Mouse (Mus musculus) limb, embryonic 11.5 days (tissue): Measurements from ENCODE around the gene Olfr1411. TPM values are rescaled to one million over a fixed set of nuclear protein-coding genes. Genes with fewer than 3 reads are reported as not detected.

Experiments used
- ATAC-seq: fragments of 200-750 bp; cut with Nextera tagmentation; 2 replicates; pipeline ENCODE4 v1.8.0; 2017; ENCODE audit warnings: low read depth; ENCODE audit not compliant: insufficient number of reproducible peaks, low FRiP score, low TSS enrichment
- DNase-seq: peaks from one replicate; pipeline ENCODE4 v3.0.0-alpha.2; 2015; ENCODE audit warnings: low spot score
- H3K27ac ChIP-seq: fragments of 300-500 bp; sonication (generic); replicated peaks from 2 replicates; pipeline ENCODE4 v1.5.1; 2014; ENCODE audit warnings: low read depth, mild to moderate bottlenecking, low read length
- H3K27me3 ChIP-seq: fragments of 300-500 bp; sonication (generic); 2 replicates; pipeline ENCODE4 v1.6.1; 2014; ENCODE audit warnings: mild to moderate bottlenecking, low read length, mixed read lengths; ENCODE audit not compliant: control insufficient read depth, insufficient read depth
- H3K36me3 ChIP-seq: fragments of 300-500 bp; sonication (generic); 2 replicates; pipeline ENCODE4 v1.6.1; 2014; ENCODE audit warnings: mild to moderate bottlenecking, low read length, moderate library complexity, mixed read lengths; ENCODE audit not compliant: control insufficient read depth, insufficient read depth
- H3K4me1 ChIP-seq: fragments of 300-500 bp; sonication (generic); 2 replicates; pipeline ENCODE4 v1.6.1; 2014; ENCODE audit warnings: low read length, mixed read lengths; ENCODE audit not compliant: control insufficient read depth, insufficient read depth
- H3K4me2 ChIP-seq: fragments of 300-500 bp; sonication (generic); 2 replicates; pipeline ENCODE4 v1.6.1; 2014; ENCODE audit warnings: low read depth, mild to moderate bottlenecking, moderate library complexity; ENCODE audit not compliant: severe bottlenecking
- H3K4me3 ChIP-seq: fragments of 300-500 bp; sonication (generic); 2 replicates; pipeline ENCODE4 v1.5.1; 2014; ENCODE audit warnings: low read depth, low read length
- H3K9ac ChIP-seq: fragments of 300-500 bp; sonication (generic); 2 replicates; pipeline ENCODE4 v1.6.1; 2014; ENCODE audit warnings: mild to moderate bottlenecking, low read length
- H3K9me3 ChIP-seq: fragments of 300-500 bp; sonication (generic); 2 replicates; pipeline ENCODE4 v1.6.1; 2016; ENCODE audit warnings: low read length; ENCODE audit not compliant: control insufficient read depth
- WGBS: fragments of 180-500 bp; shearing (Covaris S2); extraction: QIAGEN DNeasy Blood & Tissue Kit; methylation state at CpG from one replicate; pipeline ENCODE4 v1.1.7; 2014; 5-methylcytosine and 5-hydroxymethylcytosine counted together
- polyA plus RNA-seq: library from polyadenylated mRNA; unstranded; fragments of >200 nt; fragmentation: Nextera tagmentation; extraction: Ambion mirVana; gene quantifications from 2 replicates; pipeline ENCODE4 v1.2.1, GENCODE M21; 2014

Gene Olfr1411
- not detected in 2 replicates for polyA plus RNA-seq

DNA sequence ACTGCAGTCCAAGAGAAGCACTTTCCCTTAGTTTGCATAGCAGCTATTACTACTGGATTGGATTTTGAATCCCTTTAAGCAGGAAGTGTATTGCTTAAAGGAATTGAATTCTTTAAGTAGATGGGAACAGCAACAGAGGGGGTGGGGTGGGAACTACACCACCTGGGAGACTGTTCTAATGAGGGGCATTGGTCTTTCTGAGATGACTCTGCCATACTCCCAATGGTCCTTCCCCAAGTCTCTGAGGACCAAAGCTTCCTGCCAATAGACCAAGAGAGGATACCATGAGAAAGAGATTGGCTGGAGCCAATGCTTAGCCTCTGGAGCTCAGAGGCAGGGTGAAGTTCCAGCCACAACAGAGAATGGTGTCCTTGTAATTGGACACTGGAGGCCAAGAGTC, at the start of gene Olfr1411:
TSS of gene Olfr1411 (plus strand) at position 301 of the 400 bp plus-strand sequence.
- Histone ChIP-seq H3K36me3 (no peaks in the 10 kb centered on the region), H3K9me3 (no peaks in the 10 kb centered on the region), H3K4me1 (no peaks in the 10 kb centered on the region), H3K4me3 (no peak within 1 kb of the TSS), H3K27me3 (no peaks in the 10 kb centered on the region), H3K4me2 (no peak within 1 kb of the TSS), H3K9ac (no peak within 1 kb of the TSS), H3K27ac (no peak within 1 kb of the TSS)
- DNase-seq (no peak), ATAC-seq (no peak)

DNA sequence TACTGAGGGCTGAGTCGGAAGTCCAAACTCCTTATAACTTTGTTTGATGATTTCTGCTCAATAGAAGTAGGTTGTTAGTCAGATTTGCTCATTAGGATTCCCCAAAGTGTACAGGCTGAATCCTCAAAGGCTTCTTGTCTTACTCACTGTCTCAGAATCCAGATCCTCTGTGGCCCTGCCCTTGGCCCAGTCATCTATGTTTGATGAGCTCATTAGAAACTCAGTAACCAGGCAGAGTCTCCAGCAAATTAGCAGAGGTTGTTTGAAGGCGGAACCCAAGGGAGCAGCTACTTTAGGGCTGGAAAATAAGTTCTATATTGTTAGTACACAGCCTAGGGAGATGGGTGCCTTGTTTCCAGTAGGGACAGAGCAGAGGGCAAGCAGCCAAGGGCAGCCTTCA, 48.3 kb upstream of the Olfr1411 start:
- ATAC-seq = no peak

DNA sequence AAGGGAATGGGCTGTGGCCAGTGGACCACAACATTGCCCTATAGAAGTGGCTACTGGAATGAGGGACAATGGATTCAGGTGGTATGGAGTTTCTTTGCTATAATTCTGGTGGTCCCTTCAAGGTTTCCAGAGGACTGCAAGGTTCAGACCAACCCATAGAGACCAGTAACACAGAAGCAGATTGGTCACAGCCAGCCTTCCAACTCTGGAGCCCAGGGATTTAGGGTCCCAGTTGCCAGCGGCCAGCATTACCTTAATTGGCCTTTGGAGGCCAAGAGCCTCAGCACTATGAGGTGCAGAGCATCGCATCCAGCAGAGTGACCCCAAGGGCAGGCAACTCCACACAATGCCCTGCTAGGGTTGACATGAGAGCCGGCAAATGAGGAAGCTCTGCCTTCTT, 23.2 kb upstream of the Olfr1411 start, which contains the start of gene Olfr1413:
TSS of gene Olfr1413 (plus strand) at position 301 of the 400 bp plus-strand sequence.
- Histone ChIP-seq H3K4me3 (no peak within 1 kb of the TSS), H3K9me3 (no peaks in the 10 kb centered on the region), H3K27me3 (no peaks in the 10 kb centered on the region; the same call in 1 of the 2 replicates), H3K4me2 (no peak within 1 kb of the TSS), H3K9ac (no peak within 1 kb of the TSS), H3K4me1 (no peaks in the 10 kb centered on the region), H3K36me3 (no peaks in the 10 kb centered on the region), H3K27ac (no peak within 1 kb of the TSS)
- no peak for DNase-seq
- 84% methylated on average over 3 of the region's 3 CpGs for WGBS
- ATAC-seq = no peak

More for the DNA sequence above, 48.3 kb upstream of the Olfr1411 start:
- Histone ChIP-seq H3K36me3 (no peaks in the 10 kb centered on the region), H3K27me3 (no peaks in the 10 kb centered on the region), H3K4me1 (no peaks in the 10 kb centered on the region), H3K27ac (no peak overlapping the region), H3K9ac (no peak overlapping the region), H3K4me2 (no peak overlapping the region), H3K9me3 (no peaks in the 10 kb centered on the region), H3K4me3 (no peak overlapping the region)
- 86% methylated on average over 2 of the region's 2 CpGs for WGBS
- DNase-seq = no peak

- no peak within 1 kb of the TSS for H3K27ac ChIP-seq
- H3K9me3 ChIP-seq = no peaks in the 10 kb centered on the region
- H3K27me3 ChIP-seq = no peaks in the 10 kb centered on the region
- no peak within 1 kb of the TSS for H3K4me2 ChIP-seq
- ATAC-seq (no peak), DNase-seq (peak; percentile 10)
- 91% methylated on average over 2 of the region's 2 CpGs for WGBS
- no peak within 1 kb of the TSS for H3K9ac ChIP-seq
- no peaks in the 10 kb centered on the region for H3K36me3 ChIP-seq
- no peak within 1 kb of the TSS for H3K4me3 ChIP-seq
- H3K4me1 ChIP-seq = no peaks in the 10 kb centered on the region
These were observed 8.7 kb upstream of the Olfr1411 start, which contains the start of gene Olfr1412 for GRCm38 (mm10) chr1:92585479-92585878. TSS of gene Olfr1412 (plus strand) at chr1:92585779.

DNA sequence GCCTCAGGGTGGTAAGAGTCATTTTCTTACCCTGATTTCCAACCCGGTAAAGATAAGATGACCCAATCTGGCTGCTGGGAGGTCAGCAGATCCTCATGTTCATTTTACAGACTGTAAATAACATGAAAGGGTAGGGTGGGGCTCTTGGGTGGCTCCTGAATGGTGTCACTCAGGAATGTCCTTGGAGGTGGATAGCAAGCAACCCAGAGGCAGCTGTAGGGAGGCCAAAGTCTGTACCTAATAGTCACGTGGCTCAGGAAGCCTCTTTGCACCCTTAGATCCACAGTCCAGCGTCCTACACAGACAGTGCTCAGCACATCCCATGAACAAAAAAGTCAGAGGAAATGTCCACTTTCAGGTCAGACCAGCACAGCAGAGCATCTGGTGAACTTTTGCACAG, 1.8 kb downstream of the Olfr1411 start:
- ATAC-seq (no peak), DNase-seq (no peak)
- no peaks in the 10 kb centered on the region for H3K4me1 ChIP-seq
- 83% methylated on average over 3 of the region's 3 CpGs for WGBS
- H3K9me3 ChIP-seq = no peaks in the 10 kb centered on the region
- no peak overlapping the region for H3K9ac ChIP-seq
- H3K27ac ChIP-seq = no peak overlapping the region
- H3K36me3 ChIP-seq = no peaks in the 10 kb centered on the region
- no peak overlapping the region for H3K4me3 ChIP-seq
- H3K27me3 ChIP-seq = no peaks in the 10 kb centered on the region
- no peak overlapping the region for H3K4me2 ChIP-seq

DNA sequence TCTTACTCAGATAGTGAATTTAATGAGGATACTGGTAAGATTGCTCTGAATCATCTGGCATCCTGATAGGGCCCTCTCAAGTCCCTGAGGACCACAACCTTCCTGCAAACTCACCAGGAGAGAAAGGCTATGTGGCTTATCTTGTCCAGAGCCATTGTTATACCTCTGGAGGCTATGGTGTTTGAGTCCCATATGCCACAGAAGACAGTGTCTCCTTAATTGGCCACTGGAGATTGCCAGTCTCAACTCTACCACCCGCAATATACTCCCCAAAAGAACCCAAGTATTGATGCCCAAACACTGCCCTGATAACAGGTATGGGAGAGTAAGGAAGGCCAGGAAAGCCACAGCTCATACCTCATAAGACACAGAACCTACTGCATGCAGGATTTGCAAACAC, 11.3 kb downstream of the Olfr1411 start, which contains the start of gene Olfr1410:
TSS of gene Olfr1410 (plus strand) at position 301 of the 400 bp plus-strand sequence.
- Histone ChIP-seq H3K4me3 (no peak within 1 kb of the TSS), H3K4me1 (no peaks in the 10 kb centered on the region), H3K4me2 (no peak within 1 kb of the TSS), H3K27ac (no peak within 1 kb of the TSS), H3K36me3 (no peaks in the 10 kb centered on the region), H3K9ac (no peak within 1 kb of the TSS), H3K27me3 (no peaks in the 10 kb centered on the region), H3K9me3 (no peaks in the 10 kb centered on the region)
- 73% methylated on average over 1 of the region's 1 CpGs for WGBS
- DNase-seq (no peak), ATAC-seq (no peak)

GRCm38 (mm10) chr1:92607711-92608110, 13.5 kb downstream of the Olfr1411 start:
- H3K4me1 ChIP-seq = no peaks in the 10 kb centered on the region
- WGBS = 84% methylated on average over 4 of the region's 4 CpGs
- H3K27me3 ChIP-seq = no peaks in the 10 kb centered on the region
- H3K27ac ChIP-seq = no peak overlapping the region
- no peak overlapping the region for H3K4me3 ChIP-seq
- DNase-seq (no peak), ATAC-seq (no peak)
- no peaks in the 10 kb centered on the region for H3K36me3 ChIP-seq
- H3K9ac ChIP-seq = no peak overlapping the region
- no peaks in the 10 kb centered on the region for H3K9me3 ChIP-seq
- H3K4me2 ChIP-seq = no peak overlapping the region

DNA sequence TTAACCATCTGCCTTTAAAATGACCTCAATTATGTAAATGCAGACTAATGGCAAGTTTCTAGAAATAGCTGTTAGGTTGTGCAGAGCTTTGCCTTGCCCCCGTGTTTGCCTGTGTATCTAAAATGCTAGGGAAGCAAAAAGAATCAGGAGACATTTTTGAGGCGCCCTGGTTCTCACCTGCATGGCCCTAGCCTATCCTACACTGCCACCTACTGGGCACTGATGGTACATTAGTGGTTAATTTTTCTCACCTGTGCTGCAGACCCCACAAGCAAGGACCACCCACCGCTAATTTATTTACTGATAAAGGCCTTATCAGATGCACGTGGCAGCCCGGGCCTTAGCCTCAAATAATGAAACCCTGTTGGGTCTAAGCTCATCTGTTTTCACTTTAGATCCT, 16.8 kb downstream of the Olfr1411 start:
- DNase-seq (peak; percentile 80), ATAC-seq (no peak)
- Histone ChIP-seq H3K4me3 (no peak overlapping the region), H3K9me3 (no peaks in the 10 kb centered on the region), H3K4me1 (no peaks in the 10 kb centered on the region), H3K27me3 (no peaks in the 10 kb centered on the region), H3K27ac (no peak overlapping the region), H3K36me3 (no peaks in the 10 kb centered on the region), H3K4me2 (no peak overlapping the region), H3K9ac (no peak overlapping the region)
- WGBS = 4% methylated on average over 5 of the region's 5 CpGs

DNA sequence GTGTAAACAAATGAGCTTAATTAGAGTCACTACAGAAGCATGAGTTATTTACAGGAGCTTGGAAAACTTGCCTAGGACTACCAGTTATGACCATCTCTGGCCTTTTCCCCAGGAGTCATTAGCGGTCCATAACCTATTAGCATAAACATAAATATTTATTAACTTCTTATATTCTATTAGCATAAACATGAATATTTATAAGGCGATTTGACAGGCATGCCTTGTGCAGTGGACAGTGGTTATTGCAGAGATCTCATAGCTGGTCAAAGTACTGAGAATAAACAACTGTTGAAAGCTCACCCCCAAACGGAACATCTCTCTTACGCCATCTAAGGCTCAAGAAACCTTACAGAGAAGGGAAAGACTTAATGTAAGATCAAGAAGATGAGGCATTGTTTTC, 19.0 kb downstream of the Olfr1411 start:
- Histone ChIP-seq H3K27me3 (no peaks in the 10 kb centered on the region), H3K27ac (no peak overlapping the region), H3K4me3 (no peak overlapping the region), H3K4me1 (no peaks in the 10 kb centered on the region), H3K9ac (no peak overlapping the region), H3K9me3 (no peaks in the 10 kb centered on the region), H3K36me3 (no peaks in the 10 kb centered on the region), H3K4me2 (no peak overlapping the region)
- 58% methylated on average over 4 of the region's 4 CpGs for WGBS
- no peak for DNase-seq
- ATAC-seq = no peak
